Mouse (Mus musculus): ENCODE data around the gene Lrrc20.
A peak's percentile ranks its signal among the peaks of the same experiment; 100 is the strongest.
"Not testable (repeated sequence)": the region's sequence is repeated elsewhere in the genome, so short reads cannot be mapped to it uniquely, and the experiment has no call there.

Gene Lrrc20

GRCm38 (mm10) chr10:61475594-61476439, at the start of gene Lrrc20:
TSS of gene Lrrc20 (plus strand) at chr10:61475801.
- DNase-seq (ENCODE audit: low spot score in 2 of 2) = peak; percentile 94

- DNase-seq (ENCODE audit: low spot score in 2 of 2) = no peak
Measured at GRCm38 (mm10) chr10:61426251-61426757, 49.3 kb upstream of the Lrrc20 start.

- DNase-seq (ENCODE audit: low spot score in 2 of 2) = no peak
Measured at GRCm38 (mm10) chr10:61427951-61428350, 47.6 kb upstream of the Lrrc20 start.

GRCm38 (mm10) chr10:61428416-61428815, 47.2 kb upstream of the Lrrc20 start:
- DNase-seq (ENCODE audit: low spot score in 2 of 2) = no peak

GRCm38 (mm10) chr10:61429043-61429442, 46.6 kb upstream of the Lrrc20 start:
- DNase-seq (ENCODE audit: low spot score in 2 of 2) = no peak

- DNase-seq (ENCODE audit: low spot score in 2 of 2) = peak; percentile 72 to 77
Measured at GRCm38 (mm10) chr10:61431375-61431774, 44.2 kb upstream of the Lrrc20 start.

GRCm38 (mm10) chr10:61440202-61440800, 35.3 kb upstream of the Lrrc20 start:
- DNase-seq (ENCODE audit: low spot score in 2 of 2) = no peak

- DNase-seq (ENCODE audit: low spot score in 2 of 2) = no peak
Measured at GRCm38 (mm10) chr10:61443456-61443855, 32.1 kb upstream of the Lrrc20 start.

GRCm38 (mm10) chr10:61443876-61444275, 31.7 kb upstream of the Lrrc20 start:
- DNase-seq (ENCODE audit: low spot score in 2 of 2) = no peak

GRCm38 (mm10) chr10:61445016-61445415, 30.6 kb upstream of the Lrrc20 start:
- no peak for DNase-seq (ENCODE audit: low spot score in 2 of 2)

GRCm38 (mm10) chr10:61447581-61448353, 27.8 kb upstream of the Lrrc20 start:
- DNase-seq (ENCODE audit: low spot score in 2 of 2) = no peak

GRCm38 (mm10) chr10:61448834-61449233, 26.8 kb upstream of the Lrrc20 start:
- DNase-seq (ENCODE audit: low spot score in 2 of 2) = no peak

- DNase-seq (ENCODE audit: low spot score in 2 of 2) = no peak
Measured at GRCm38 (mm10) chr10:61451463-61451930, 24.1 kb upstream of the Lrrc20 start.

GRCm38 (mm10) chr10:61451931-61452617, 23.5 kb upstream of the Lrrc20 start:
- peak; percentile 42 to 53 for DNase-seq (ENCODE audit: low spot score in 2 of 2)

- DNase-seq (ENCODE audit: low spot score in 2 of 2) = peak; percentile 98
Measured at GRCm38 (mm10) chr10:61452645-61453044, 23.0 kb upstream of the Lrrc20 start, which contains the start of gene Eif4ebp2. TSS of gene Eif4ebp2 (minus strand) at chr10:61452661.

- not testable (repeated sequence) for DNase-seq (ENCODE audit: low spot score in 2 of 2)
Measured at GRCm38 (mm10) chr10:61453171-61453570, 22.4 kb upstream of the Lrrc20 start.

- DNase-seq (ENCODE audit: low spot score in 2 of 2) = no peak
Measured at GRCm38 (mm10) chr10:61457182-61457581, 18.4 kb upstream of the Lrrc20 start.

GRCm38 (mm10) chr10:61465009-61465408, 10.6 kb upstream of the Lrrc20 start:
- no peak for DNase-seq (ENCODE audit: low spot score in 2 of 2)

- no peak for DNase-seq (ENCODE audit: low spot score in 2 of 2)
Measured at GRCm38 (mm10) chr10:61466242-61466641, 9.4 kb upstream of the Lrrc20 start.

GRCm38 (mm10) chr10:61466873-61467272, 8.7 kb upstream of the Lrrc20 start:
- peak in 1 of 2 experiments; percentile 29 for DNase-seq (ENCODE audit: low spot score in 2 of 2)

GRCm38 (mm10) chr10:61468900-61469299, 6.7 kb upstream of the Lrrc20 start:
- DNase-seq (ENCODE audit: low spot score in 2 of 2) = no peak

Measured in right cerebral cortex, adult 2 months (tissue).